Mouse (Mus musculus): ENCODE measurements around the gene Fignl2. TPM values are rescaled to one million over a fixed set of nuclear protein-coding genes. Genes with fewer than 3 reads are reported as not detected.

The Fignl2 gene
- total RNA-seq (2014; rRNA removed; ENCODE audit: low replicate concordance) (3.9 and 4.1 TPM in 2 replicates), polyA plus RNA-seq (2015; fragmentation: Nextera tagmentation; extraction: Ambion mirVana) (0.05 and 0.12 TPM in 2 replicates)

DNA sequence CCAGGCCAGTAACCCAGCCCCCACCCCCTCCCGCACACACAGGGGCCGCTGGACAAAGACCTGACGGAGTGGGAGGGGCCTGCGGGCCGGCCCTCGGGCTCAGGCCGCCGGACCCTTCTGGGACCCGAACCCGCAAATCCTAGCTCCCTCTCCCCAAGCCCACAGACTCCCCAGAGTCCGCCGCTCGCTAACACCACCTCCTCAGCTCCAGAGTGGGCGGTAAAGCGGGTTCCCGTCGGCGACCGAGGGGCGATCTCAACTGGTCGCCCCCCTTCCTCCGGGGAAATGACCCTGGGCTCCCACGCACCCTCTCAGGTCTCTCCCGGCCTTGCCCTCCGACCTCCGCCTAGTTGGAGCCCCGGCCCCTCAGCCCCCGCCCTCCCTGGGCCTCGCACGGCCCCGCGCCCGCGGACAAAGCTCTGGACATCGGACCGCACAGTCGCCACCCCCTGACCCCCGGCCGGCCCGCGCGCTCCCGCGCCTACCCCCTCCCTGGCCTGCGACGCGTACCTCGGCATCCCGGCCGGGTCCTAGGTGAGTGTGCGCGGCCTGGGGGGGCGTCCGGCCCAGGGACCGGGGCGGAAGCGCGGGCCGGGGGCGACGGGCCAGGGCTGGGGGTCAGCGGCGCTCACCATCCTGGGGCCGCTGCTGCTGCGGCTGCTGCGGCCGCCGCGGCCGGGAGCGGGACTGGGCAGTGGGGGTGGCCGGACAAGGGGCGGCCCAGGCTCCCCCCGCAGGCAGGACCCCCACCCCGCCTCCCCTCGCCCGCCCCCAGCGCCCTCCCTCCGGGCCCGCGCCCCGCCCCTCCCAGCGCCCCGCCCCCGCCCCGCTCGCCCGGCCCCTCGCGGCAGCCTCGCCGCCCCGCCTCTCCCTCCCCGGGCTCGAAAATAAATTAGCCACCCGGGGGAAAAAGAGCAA is at the start of gene Fignl2:
TSS of gene Fignl2 (minus strand) at position 755 of the 918 bp plus-strand sequence.
- Histone ChIP-seq H3K4me3 (ENCODE audit: low read depth, low read length) (peak within 1 kb of the TSS; percentile 63), H3K4me1 (ENCODE audit: control insufficient read depth, insufficient read depth) (peaks cover under 1% of the 10 kb centered on the region; the same call in 1 of the 2 replicates), H3K9me3 (replicated peaks; ENCODE audit: control insufficient read depth, low read length) (no peaks in the 10 kb centered on the region), H3K36me3 (replicated peaks; ENCODE audit: control insufficient read depth, insufficient read depth, low read length) (no peaks in the 10 kb centered on the region), H3K4me2 (ENCODE audit: low read depth, low read length) (peak within 1 kb of the TSS; percentile 91), H3K27me3 (ENCODE audit: control insufficient read depth, insufficient read depth, low read length) (peaks cover 40% of the 10 kb centered on the region), H3K9ac (replicated peaks; ENCODE audit: low read depth, low read length) (peak within 1 kb of the TSS; percentile 74), H3K27ac (ENCODE audit: low read depth) (peak within 1 kb of the TSS; percentile 69)
- no peak for TF ChIP-seq EP300 (IDR thresholded peaks at IDR 0.05; ENCODE audit: low read depth)
- no peak for TF ChIP-seq CTCF (IDR thresholded peaks at IDR 0.05; ENCODE audit: low read depth)
- DNase-seq (ENCODE audit: low spot score) (no peak), ATAC-seq (ENCODE audit: insufficient read depth, low read depth) (peak; percentile 47)
- WGBS: under 1% methylated on average over 72 of the region's 96 CpGs

DNA sequence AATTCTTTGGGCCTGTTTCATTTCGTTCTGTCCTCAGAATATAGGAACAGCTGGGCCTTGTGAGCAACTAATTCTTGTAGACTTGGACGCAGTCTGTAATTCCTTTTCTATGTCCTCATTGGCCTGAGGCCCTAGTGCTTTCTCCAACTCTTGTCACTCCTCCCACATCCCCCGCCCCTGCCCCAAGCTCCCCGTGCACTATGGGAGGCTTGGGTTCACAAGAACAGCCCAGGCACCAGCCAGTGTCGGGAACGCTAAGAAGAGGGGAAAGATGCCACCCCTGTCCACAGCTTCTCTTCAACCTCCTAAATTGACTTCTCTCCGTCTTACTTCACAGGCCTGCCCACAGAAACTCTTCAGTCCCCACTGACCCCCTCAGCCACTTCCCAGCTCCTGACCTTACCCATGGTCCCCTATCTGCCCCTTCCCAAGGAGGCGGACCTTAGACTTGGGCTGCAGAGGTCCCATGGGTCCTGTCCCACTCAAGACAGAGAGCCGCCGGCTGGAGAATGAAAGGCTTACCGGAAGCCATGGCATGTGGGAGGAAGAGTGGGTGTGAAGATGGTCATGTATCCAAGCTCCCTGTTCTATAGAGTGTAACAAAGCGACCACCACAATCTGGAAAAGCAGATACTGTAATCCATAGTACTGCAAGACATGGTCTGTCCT is 48.6 kb upstream of the Fignl2 start:
- peak; percentile 56 for ATAC-seq (ENCODE audit: insufficient read depth, low read depth)
- Histone ChIP-seq H3K27me3 (ENCODE audit: control insufficient read depth, insufficient read depth, low read length) (peaks cover 31% of the 10 kb centered on the region), H3K27ac (ENCODE audit: low read depth) (peak overlapping the region; percentile 65)

GRCm38 (mm10) chr15:101125561-101125960 is 47.2 kb upstream of the Fignl2 start:
- no peak for DNase-seq (ENCODE audit: low spot score)

More for the DNA sequence above, 48.6 kb upstream of the Fignl2 start:
- Histone ChIP-seq H3K4me1 (ENCODE audit: control insufficient read depth, insufficient read depth) (peaks cover 26% of the 10 kb centered on the region), H3K4me2 (ENCODE audit: low read depth, low read length) (no peak overlapping the region), H3K4me3 (ENCODE audit: low read depth, low read length) (no peak overlapping the region), H3K9ac (replicated peaks; ENCODE audit: low read depth, low read length) (no peak overlapping the region), H3K36me3 (replicated peaks; ENCODE audit: control insufficient read depth, insufficient read depth, low read length) (no peaks in the 10 kb centered on the region), H3K9me3 (replicated peaks; ENCODE audit: control insufficient read depth, low read length) (no peaks in the 10 kb centered on the region)
- 56% methylated on average over 12 of the region's 12 CpGs for WGBS
- TF ChIP-seq CTCF (IDR thresholded peaks at IDR 0.05; ENCODE audit: low read depth) (no peak), EP300 (IDR thresholded peaks at IDR 0.05; ENCODE audit: low read depth) (no peak)
- no peak for DNase-seq (ENCODE audit: low spot score)

GRCm38 (mm10) chr15:101123202-101123601 is 44.8 kb upstream of the Fignl2 start:
- Histone ChIP-seq H3K27me3 (ENCODE audit: control insufficient read depth, insufficient read depth, low read length) (0 out of 2 replicates have a peak, but pooled peaks cover 9% of the 10 kb centered on the region), H3K4me1 (ENCODE audit: control insufficient read depth, insufficient read depth) (peaks cover 12% of the 10 kb centered on the region), H3K27ac (ENCODE audit: low read depth) (peak overlapping the region; percentile 76), H3K4me3 (ENCODE audit: low read depth, low read length) (no peak overlapping the region), H3K9me3 (replicated peaks; ENCODE audit: control insufficient read depth, low read length) (no peaks in the 10 kb centered on the region), H3K36me3 (replicated peaks; ENCODE audit: control insufficient read depth, insufficient read depth, low read length) (no peaks in the 10 kb centered on the region), H3K4me2 (ENCODE audit: low read depth, low read length) (no peak overlapping the region), H3K9ac (replicated peaks; ENCODE audit: low read depth, low read length) (no peak overlapping the region)
- DNase-seq (ENCODE audit: low spot score) (no peak), ATAC-seq (ENCODE audit: insufficient read depth, low read depth) (no peak)
- WGBS: 47% methylated on average over 4 of the region's 4 CpGs
- TF ChIP-seq EP300 (IDR thresholded peaks at IDR 0.05; ENCODE audit: low read depth) (no peak), CTCF (IDR thresholded peaks at IDR 0.05; ENCODE audit: low read depth) (no peak)

More at GRCm38 (mm10) chr15:101125561-101125960, 47.2 kb upstream of the Fignl2 start:
- Histone ChIP-seq H3K9me3 (replicated peaks; ENCODE audit: control insufficient read depth, low read length) (no peaks in the 10 kb centered on the region), H3K36me3 (replicated peaks; ENCODE audit: control insufficient read depth, insufficient read depth, low read length) (no peaks in the 10 kb centered on the region), H3K27me3 (ENCODE audit: control insufficient read depth, insufficient read depth, low read length) (peaks cover 25% of the 10 kb centered on the region; the same call in 1 of the 2 replicates), H3K9ac (replicated peaks; ENCODE audit: low read depth, low read length) (no peak overlapping the region), H3K4me2 (ENCODE audit: low read depth, low read length) (no peak overlapping the region), H3K27ac (ENCODE audit: low read depth) (no peak overlapping the region), H3K4me1 (ENCODE audit: control insufficient read depth, insufficient read depth) (peaks cover 16% of the 10 kb centered on the region), H3K4me3 (ENCODE audit: low read depth, low read length) (no peak overlapping the region)
- 74% methylated on average over 6 of the region's 6 CpGs for WGBS
- TF ChIP-seq EP300 (IDR thresholded peaks at IDR 0.05; ENCODE audit: low read depth): no peak
- no peak for ATAC-seq (ENCODE audit: insufficient read depth, low read depth)

GRCm38 (mm10) chr15:101122290-101122589 is 43.9 kb upstream of the Fignl2 start:
- Histone ChIP-seq H3K9ac (replicated peaks; ENCODE audit: low read depth, low read length) (no peak overlapping the region), H3K36me3 (replicated peaks; ENCODE audit: control insufficient read depth, insufficient read depth, low read length) (no peaks in the 10 kb centered on the region), H3K4me3 (ENCODE audit: low read depth, low read length) (no peak overlapping the region), H3K9me3 (replicated peaks; ENCODE audit: control insufficient read depth, low read length) (no peaks in the 10 kb centered on the region), H3K4me2 (ENCODE audit: low read depth, low read length) (no peak overlapping the region), H3K4me1 (ENCODE audit: control insufficient read depth, insufficient read depth) (peaks cover 6% of the 10 kb centered on the region; the same call in 1 of the 2 replicates), H3K27me3 (ENCODE audit: control insufficient read depth, insufficient read depth, low read length) (0 out of 2 replicates have a peak, but pooled peaks cover 8% of the 10 kb centered on the region), H3K27ac (ENCODE audit: low read depth) (no peak overlapping the region; the same call in 1 of the 2 replicates)
- WGBS: 43% methylated on average over 2 of the region's 2 CpGs
- TF ChIP-seq CTCF (IDR thresholded peaks at IDR 0.05; ENCODE audit: low read depth) (no peak), EP300 (IDR thresholded peaks at IDR 0.05; ENCODE audit: low read depth) (no peak)
- no peak for DNase-seq (ENCODE audit: low spot score)
- ATAC-seq (ENCODE audit: insufficient read depth, low read depth): no peak
